Comparison of ENCODE assay signal across 9 mouse cellular contexts in the genomic region with DNA sequence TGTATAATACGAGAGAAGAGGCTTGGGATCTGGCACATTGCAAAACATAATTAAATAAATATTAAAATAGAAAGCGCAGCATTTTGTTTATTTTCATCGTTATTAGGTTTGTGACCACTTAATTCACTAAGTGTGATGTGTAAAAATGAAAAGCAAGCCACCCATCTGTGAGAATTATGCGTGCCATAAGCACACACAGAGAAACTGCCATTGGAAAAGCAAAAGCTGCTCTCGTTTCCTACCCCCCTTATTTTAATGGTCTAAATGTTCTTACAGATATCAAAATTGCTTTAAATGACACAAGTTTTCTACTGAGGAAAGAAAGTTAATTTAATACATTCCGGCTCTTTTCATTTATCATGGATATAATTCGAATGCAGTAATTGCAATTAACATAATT.
DNase-seq lines count a peak whose midpoint lies in the region; ATAC-seq and TF ChIP-seq lines count a peak whose summit lies in the region.
"Had no signal": no experiment of that assay in that cellular context is flagged by ENCODE, and none has a peak within 500 bp of the region (broad histone marks: within the 10 kb centered on the region; RNA-seq: fewer than 3 reads in every experiment).

No protein-coding gene starts in this region.

- no peak for DNase-seq in layer of hippocampus, adult 2 months (ENCODE audit: low spot score in 2 of 2)
- DNase-seq in layer of hippocampus, postnatal 10 days (ENCODE audit: low spot score in 2 of 2) = no peak
- DNase-seq in hindbrain, postnatal 0 days (ENCODE audit: low spot score) = peak; percentile 4
- no peak for DNase-seq in embryo, embryonic 9.5 days (ENCODE audit: extremely low spot score)
- DNase-seq in right cerebral cortex, postnatal 10 days (ENCODE audit: low spot score in 2 of 2) = no peak
- no peak for DNase-seq in thymus, postnatal 4 days
- DNase-seq: thymus, postnatal 36 days had no signal

- H3K27me3 ChIP-seq in forebrain, embryonic 12.5 days = no peaks in the 10 kb centered on the region
- H3K27me3 ChIP-seq in hindbrain, postnatal 0 days (ENCODE audit: insufficient read depth, low read length) = no peaks in the 10 kb centered on the region
- H3K27me3 ChIP-seq in neural tube, embryonic 12.5 days (replicated peaks) = no peaks in the 10 kb centered on the region

- H3K4me1 ChIP-seq in forebrain, embryonic 12.5 days = peaks cover 7% of the 10 kb centered on the region; the same call in 1 of the 2 replicates
- H3K4me1 ChIP-seq in hindbrain, postnatal 0 days (ENCODE audit: insufficient read depth, low read length) = 0 out of 2 replicates have a peak, but pooled peaks cover 3% of the 10 kb centered on the region
- peaks cover 5% of the 10 kb centered on the region; the same call in 1 of the 2 replicates for H3K4me1 ChIP-seq in neural tube, embryonic 12.5 days

- no peaks in the 10 kb centered on the region for H3K9me3 ChIP-seq in forebrain, embryonic 12.5 days
- H3K9me3 ChIP-seq in hindbrain, postnatal 0 days (ENCODE audit: low read length) = no peaks in the 10 kb centered on the region
- no peaks in the 10 kb centered on the region for H3K9me3 ChIP-seq in neural tube, embryonic 12.5 days

- H3K4me2 ChIP-seq in forebrain, embryonic 12.5 days = peak overlapping the region; percentile 47
- H3K4me2 ChIP-seq in hindbrain, postnatal 0 days (ENCODE audit: low read depth, low read length) = peak overlapping the region; percentile 44
- H3K4me2 ChIP-seq in neural tube, embryonic 12.5 days (replicated peaks) = peak overlapping the region; percentile 61

- ATAC-seq in forebrain, embryonic 12.5 days (ENCODE audit: low FRiP score) = peak; percentile 44; the same call in 1 of the 2 replicates
- ATAC-seq in hindbrain, postnatal 0 days = no peak
- ATAC-seq in neural tube, embryonic 12.5 days (ENCODE audit: low FRiP score, low read depth) = no peak

- 0 out of 2 replicates have a peak overlapping the region, but pooled peaks have one; percentile 6 for H3K27ac ChIP-seq in layer of hippocampus, adult 2 months
- no peak overlapping the region for H3K27ac ChIP-seq in forebrain, embryonic 12.5 days
- H3K27ac ChIP-seq in hindbrain, postnatal 0 days = no peak overlapping the region
- no peak overlapping the region for H3K27ac ChIP-seq in neural tube, embryonic 12.5 days

- WGBS in forebrain, embryonic 12.5 days = 64% methylated on average over 7 of the region's 7 CpGs
- 58% methylated on average over 7 of the region's 7 CpGs for WGBS in hindbrain, postnatal 0 days
- WGBS in neural tube, embryonic 12.5 days = 43% methylated on average over 7 of the region's 7 CpGs

- no peak overlapping the region for H3K9ac ChIP-seq in forebrain, embryonic 12.5 days
- no peak overlapping the region for H3K9ac ChIP-seq in hindbrain, postnatal 0 days (replicated peaks; ENCODE audit: low read length)
- H3K9ac ChIP-seq in neural tube, embryonic 12.5 days = no peak overlapping the region

- H3K4me3 ChIP-seq in layer of hippocampus, adult 2 months = peak overlapping the region; percentile 29
- no peak overlapping the region for H3K4me3 ChIP-seq in forebrain, embryonic 12.5 days (replicated peaks)
- H3K4me3 ChIP-seq in hindbrain, postnatal 0 days (ENCODE audit: low read length) = peak overlapping the region; percentile 16
- H3K4me3 ChIP-seq in neural tube, embryonic 12.5 days = peak overlapping the region; percentile 29; the same call in 1 of the 2 replicates

- TF ChIP-seq CTCF in layer of hippocampus, adult 2 months (conservative IDR thresholded peaks at IDR 0.05) = no peak
- no peak for TF ChIP-seq CTCF in hindbrain, postnatal 0 days (IDR thresholded peaks at IDR 0.05; ENCODE audit: low read depth)

- no peaks in the 10 kb centered on the region for H3K36me3 ChIP-seq in forebrain, embryonic 12.5 days (replicated peaks)
- H3K36me3 ChIP-seq in hindbrain, postnatal 0 days (ENCODE audit: insufficient read depth, low read length) = no peaks in the 10 kb centered on the region
- H3K36me3 ChIP-seq in neural tube, embryonic 12.5 days = no peaks in the 10 kb centered on the region
